Mouse (Mus musculus) left cerebral cortex, postnatal 25 days (tissue): Measurements from ENCODE around the gene Mmd2. TPM values are rescaled to one million over a fixed set of nuclear protein-coding genes. Genes with fewer than 3 reads are reported as not detected.

Experiments used
- DNase-seq, 2 experiments: peaks; one replicate each; pipeline ENCODE4 v3.0.0; 2022; ENCODE audit warnings: low spot score in 2 of 2, mixed read lengths in 1 of 2
- intact Hi-C: fragments of 180-260 bp; cut with DNase I; formaldehyde crosslinking; loops from one replicate; pipeline ENCODE4 v1.15.1; 2025
- total RNA-seq, 2 experiments: library from RNA; stranded (reverse); gene quantifications; 2 replicates each; pipeline ENCODE4 v1.2.3; 2021

The Mmd2 gene
- total RNA-seq, 2 experiments from 2014 or later: 110 to 118 TPM

GRCm38 (mm10) chr5:142615638-142616037 is 7.0 kb upstream of the Mmd2 start:
- no peak for DNase-seq
- intact Hi-C loops: no loop called here

GRCm38 (mm10) chr5:142614513-142614912 is 5.9 kb upstream of the Mmd2 start:
- intact Hi-C loops: no loop called here
- no peak for DNase-seq

- DNase-seq: no peak
- intact Hi-C loops: no loop called here
These were observed 1.8 kb upstream of the Mmd2 start for GRCm38 (mm10) chr5:142610362-142610761.

GRCm38 (mm10) chr5:142608989-142609325 is 357 bp upstream of the Mmd2 start:
- DNase-seq: no peak
- intact Hi-C loops: loop anchor here (2.0 kb wide), 1 partner anchor 20 kb away; no protein-coding TSS in a partner anchor

GRCm38 (mm10) chr5:142605288-142605687 is 3.3 kb downstream of the Mmd2 start:
- intact Hi-C loops: no loop called here
- no peak for DNase-seq

- intact Hi-C loops: no loop called here
- no peak for DNase-seq
These were observed 4.2 kb downstream of the Mmd2 start for GRCm38 (mm10) chr5:142604379-142604778.

GRCm38 (mm10) chr5:142597648-142598390 is 10.8 kb downstream of the Mmd2 start:
- no peak for DNase-seq
- intact Hi-C loops: no loop called here

- no peak for DNase-seq
- intact Hi-C loops: no loop called here
These were observed 11.9 kb downstream of the Mmd2 start for GRCm38 (mm10) chr5:142596723-142597122.

- intact Hi-C loops: no loop called here
- peak in 1 of 2 experiments; percentile 64 for DNase-seq
These were observed 12.9 kb downstream of the Mmd2 start for GRCm38 (mm10) chr5:142595698-142596097.

GRCm38 (mm10) chr5:142590953-142591616 is 17.5 kb downstream of the Mmd2 start:
- intact Hi-C loops: no loop called here
- no peak for DNase-seq

- intact Hi-C loops: loop anchor here (5.0 kb wide), 1 partner anchor 134 kb away; no protein-coding TSS in a partner anchor
- peak; percentile 63 to 74 for DNase-seq
These were observed 24.9 kb downstream of the Mmd2 start for GRCm38 (mm10) chr5:142583616-142584126.

GRCm38 (mm10) chr5:142581517-142581916 is 27.1 kb downstream of the Mmd2 start:
- DNase-seq: peak; percentile 66 to 70
- intact Hi-C loops: loop anchor here (1.0 to 5.0 kb wide), 2 partner anchors 39 to 136 kb away; no protein-coding TSS in a partner anchor

- intact Hi-C loops: no loop called here
These were observed 30.4 kb downstream of the Mmd2 start for GRCm38 (mm10) chr5:142578192-142578591.

GRCm38 (mm10) chr5:142576832-142577231 is 31.8 kb downstream of the Mmd2 start:
- intact Hi-C loops: no loop called here
- no peak for DNase-seq

More at GRCm38 (mm10) chr5:142578192-142578591, 30.4 kb downstream of the Mmd2 start:
- no peak for DNase-seq

- intact Hi-C loops: no loop called here
These were observed 34.1 kb downstream of the Mmd2 start for GRCm38 (mm10) chr5:142574323-142575057.

GRCm38 (mm10) chr5:142564606-142565005 is 44.0 kb downstream of the Mmd2 start:
- intact Hi-C loops: no loop called here
- no peak for DNase-seq

More at GRCm38 (mm10) chr5:142574323-142575057, 34.1 kb downstream of the Mmd2 start:
- no peak for DNase-seq

- DNase-seq: no peak
- intact Hi-C loops: no loop called here
These were observed 48.3 kb downstream of the Mmd2 start for GRCm38 (mm10) chr5:142560261-142560660.

- intact Hi-C loops: loop anchor here (1.0 to 2.0 kb wide), 2 partner anchors 63 to 161 kb away; no protein-coding TSS in a partner anchor
- peak; percentile 87 to 91 for DNase-seq
These were observed 51.1 kb downstream of the Mmd2 start for GRCm38 (mm10) chr5:142557397-142558067.

- intact Hi-C loops: loop anchor here (1.0 to 2.0 kb wide), 2 partner anchors 64 to 162 kb away; no protein-coding TSS in a partner anchor
These were observed 51.9 kb downstream of the Mmd2 start for GRCm38 (mm10) chr5:142556721-142557120.

More at GRCm38 (mm10) chr5:142556721-142557120, 51.9 kb downstream of the Mmd2 start:
- DNase-seq: no peak
